Mouse (Mus musculus): ENCODE measurements around the gene Mylip.

Gene Mylip

GRCm38 (mm10) chr13:45390962-45391853, 1.7 kb downstream of the Mylip start:
- peak; percentile 82 to 86 for DNase-seq (ENCODE audit: low spot score in 2 of 2)

- peak; percentile 32 to 60 for DNase-seq (ENCODE audit: low spot score in 2 of 2)
Observed at GRCm38 (mm10) chr13:45391854-45392454, 2.4 kb downstream of the Mylip start.

GRCm38 (mm10) chr13:45394221-45394768, 4.8 kb downstream of the Mylip start:
- DNase-seq (ENCODE audit: low spot score in 2 of 2), result no peak

- no peak for DNase-seq (ENCODE audit: low spot score in 2 of 2)
Observed at GRCm38 (mm10) chr13:45396724-45397123, 7.2 kb downstream of the Mylip start.

GRCm38 (mm10) chr13:45397240-45397639, 7.7 kb downstream of the Mylip start:
- no peak for DNase-seq (ENCODE audit: low spot score in 2 of 2)

GRCm38 (mm10) chr13:45397896-45398805, 8.6 kb downstream of the Mylip start:
- no peak for DNase-seq (ENCODE audit: low spot score in 2 of 2)

- DNase-seq (ENCODE audit: low spot score in 2 of 2), result no peak
Observed at GRCm38 (mm10) chr13:45400700-45401099, 11.2 kb downstream of the Mylip start.

- no peak for DNase-seq (ENCODE audit: low spot score in 2 of 2)
Observed at GRCm38 (mm10) chr13:45401816-45402215, 12.3 kb downstream of the Mylip start.

- no peak for DNase-seq (ENCODE audit: low spot score in 2 of 2)
Observed at GRCm38 (mm10) chr13:45402316-45403039, 12.9 kb downstream of the Mylip start.

- peak; percentile 47 to 69 for DNase-seq (ENCODE audit: low spot score in 2 of 2)
Observed at GRCm38 (mm10) chr13:45404269-45404668, 14.7 kb downstream of the Mylip start.

GRCm38 (mm10) chr13:45405194-45405810, 15.8 kb downstream of the Mylip start:
- no peak for DNase-seq (ENCODE audit: low spot score in 2 of 2)

GRCm38 (mm10) chr13:45406289-45406688, 16.7 kb downstream of the Mylip start:
- no peak for DNase-seq (ENCODE audit: low spot score in 2 of 2)

GRCm38 (mm10) chr13:45406703-45407102, 17.2 kb downstream of the Mylip start:
- DNase-seq (ENCODE audit: low spot score in 2 of 2), result no peak

GRCm38 (mm10) chr13:45410936-45411335, 21.4 kb downstream of the Mylip start:
- DNase-seq (ENCODE audit: low spot score in 2 of 2), result no peak

- no peak for DNase-seq (ENCODE audit: low spot score in 2 of 2)
Observed at GRCm38 (mm10) chr13:45413066-45413465, 23.5 kb downstream of the Mylip start.

- no peak for DNase-seq (ENCODE audit: low spot score in 2 of 2)
Observed at GRCm38 (mm10) chr13:45414031-45414430, 24.5 kb downstream of the Mylip start.

GRCm38 (mm10) chr13:45416621-45417057, 27.1 kb downstream of the Mylip start:
- no peak for DNase-seq (ENCODE audit: low spot score in 2 of 2)

- no peak for DNase-seq (ENCODE audit: low spot score in 2 of 2)
Observed at GRCm38 (mm10) chr13:45418986-45419385, 29.4 kb downstream of the Mylip start.

GRCm38 (mm10) chr13:45422251-45422650, 32.7 kb downstream of the Mylip start:
- DNase-seq (ENCODE audit: low spot score in 2 of 2), result no peak

- DNase-seq (ENCODE audit: low spot score in 2 of 2), result no peak
Observed at GRCm38 (mm10) chr13:45422709-45423108, 33.2 kb downstream of the Mylip start.
